Mouse (Mus musculus): ENCODE data around the gene Abcb11. TPM values are rescaled to one million over a fixed set of nuclear protein-coding genes. Genes with fewer than 3 reads are reported as not detected.

Abcb11 gene
- polyA plus RNA-seq, 1 experiment from 2014 or later = not detected

DNA sequence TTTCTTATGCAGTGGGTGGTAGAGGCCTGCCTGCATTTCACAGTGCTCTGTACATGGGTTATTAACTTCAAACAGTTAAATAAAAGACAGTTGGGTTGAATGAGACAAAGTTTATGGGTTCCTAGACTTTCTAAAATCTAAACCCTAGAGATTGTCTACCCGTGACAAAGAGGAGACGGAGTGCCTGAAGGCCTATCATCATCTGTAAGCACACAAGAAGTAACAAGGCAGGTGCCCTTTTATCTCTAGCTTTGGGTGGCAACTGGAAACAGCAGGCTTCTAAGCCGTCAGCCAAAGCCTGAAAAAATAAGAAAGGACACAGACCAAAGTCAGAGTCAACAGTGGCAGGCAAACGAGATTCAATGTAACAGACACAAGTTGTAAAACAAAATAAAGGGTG, 153.2 kb downstream of the Abcb11 start:
- Histone ChIP-seq H3K27me3 (ENCODE audit: insufficient read depth, low read length) (no peaks in the 10 kb centered on the region), H3K4me1 (ENCODE audit: insufficient read depth) (no peaks in the 10 kb centered on the region), H3K9me3 (ENCODE audit: low read depth, low read length) (no peaks in the 10 kb centered on the region), H3K36me3 (ENCODE audit: insufficient read depth) (peaks cover 32% of the 10 kb centered on the region), H3K27ac (ENCODE audit: low read depth) (no peak overlapping the region), H3K4me2 (no peak overlapping the region), H3K4me3 (ENCODE audit: low read depth, low read length) (no peak overlapping the region), H3K9ac (no peak overlapping the region)
- DNase-seq = no peak
- no peak for ATAC-seq (ENCODE audit: insufficient read depth)
- no peak for TF ChIP-seq CTCF (IDR thresholded peaks at IDR 0.05; ENCODE audit: low read depth)
- 78% methylated on average over 4 of the region's 4 CpGs for WGBS

DNA sequence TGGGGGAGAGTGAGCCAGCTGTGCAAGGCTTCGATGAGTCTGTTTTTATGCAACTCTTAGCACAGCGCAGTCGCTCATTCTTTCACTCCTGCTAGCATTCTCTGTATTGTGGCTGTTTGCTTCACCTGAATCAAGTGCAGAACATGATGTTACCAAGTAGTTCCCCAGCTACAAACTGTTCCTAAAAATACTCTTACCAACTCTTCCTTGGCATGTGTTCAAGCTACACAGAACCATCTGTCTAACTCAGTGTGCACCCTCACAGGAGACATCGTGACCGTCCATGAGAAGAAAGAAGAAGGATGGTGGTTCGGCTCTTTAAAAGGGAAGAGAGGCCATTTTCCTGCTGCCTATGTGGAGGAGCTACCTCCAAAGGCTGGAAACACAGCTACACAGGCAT, 153.7 kb downstream of the Abcb11 start:
- Histone ChIP-seq H3K4me3 (ENCODE audit: low read depth, low read length) (no peak overlapping the region), H3K27ac (ENCODE audit: low read depth) (no peak overlapping the region), H3K9me3 (ENCODE audit: low read depth, low read length) (no peaks in the 10 kb centered on the region), H3K4me1 (ENCODE audit: insufficient read depth) (no peaks in the 10 kb centered on the region), H3K4me2 (no peak overlapping the region), H3K36me3 (ENCODE audit: insufficient read depth) (peaks cover 27% of the 10 kb centered on the region), H3K9ac (no peak overlapping the region), H3K27me3 (ENCODE audit: insufficient read depth, low read length) (no peaks in the 10 kb centered on the region)
- 84% methylated on average over 6 of the region's 6 CpGs for WGBS
- TF ChIP-seq CTCF (IDR thresholded peaks at IDR 0.05; ENCODE audit: low read depth) = no peak
- no peak for DNase-seq
- ATAC-seq (ENCODE audit: insufficient read depth) = no peak

Other genes with a start within 250 kb of the Abcb11 start
- gene Nostrin, start 206.8 kb downstream of the Abcb11 start, polyA plus RNA-seq (2014; fragmentation: Nextera tagmentation; extraction: Ambion mirVana) = 11.6 and 14.4 TPM in 2 replicates
- gene Spc25, start 136.4 kb downstream of the Abcb11 start, polyA plus RNA-seq (2014; fragmentation: Nextera tagmentation; extraction: Ambion mirVana) = 192 and 198 TPM in 2 replicates
- not detected in 2 replicates for gene G6pc2, start 131.5 kb downstream of the Abcb11 start, polyA plus RNA-seq (2014; fragmentation: Nextera tagmentation; extraction: Ambion mirVana)
- gene Dhrs9, start 37.8 kb upstream of the Abcb11 start, polyA plus RNA-seq (2014; fragmentation: Nextera tagmentation; extraction: Ambion mirVana) = not detected in 2 replicates
- 1.1 and 1.5 TPM in 2 replicates for gene Lrp2, start 243.4 kb upstream of the Abcb11 start, polyA plus RNA-seq (2014; fragmentation: Nextera tagmentation; extraction: Ambion mirVana)